Mouse (Mus musculus): ENCODE measurements around the gene Cebpe. TPM values are rescaled to one million over a fixed set of nuclear protein-coding genes. Genes with fewer than 3 reads are reported as not detected.
A peak's percentile ranks its signal among the peaks of the same experiment; 100 is the strongest.

Gene Cebpe
- polyA plus RNA-seq, 1 experiment from 2014 or later = not detected

- Histone ChIP-seq H3K27ac (ENCODE audit: low read depth, low read length) (no peak overlapping the region), H3K4me1 (ENCODE audit: control insufficient read depth, insufficient read depth, low read length) (no peaks in the 10 kb centered on the region), H3K27me3 (ENCODE audit: control insufficient read depth, insufficient read depth, low read length) (no peaks in the 10 kb centered on the region), H3K36me3 (ENCODE audit: control insufficient read depth, insufficient read depth, low read length) (peaks cover 16% of the 10 kb centered on the region), H3K9ac (ENCODE audit: low read depth, low read length) (no peak overlapping the region), H3K4me3 (ENCODE audit: low read length) (no peak overlapping the region), H3K4me2 (replicated peaks; ENCODE audit: low read depth, low read length) (no peak overlapping the region), H3K9me3 (ENCODE audit: control insufficient read depth, low read length) (no peaks in the 10 kb centered on the region)
- no peak for ATAC-seq (ENCODE audit: low FRiP score, low TSS enrichment)
- 95% methylated on average over 4 of the region's 4 CpGs for WGBS
Measured at GRCm38 (mm10) chr14:54696752-54697151, 15.2 kb downstream of the Cebpe start.

- Histone ChIP-seq H3K27ac (ENCODE audit: low read depth, low read length) (no peak overlapping the region), H3K9me3 (ENCODE audit: control insufficient read depth, low read length) (no peaks in the 10 kb centered on the region), H3K4me1 (ENCODE audit: control insufficient read depth, insufficient read depth, low read length) (no peaks in the 10 kb centered on the region), H3K4me2 (replicated peaks; ENCODE audit: low read depth, low read length) (no peak overlapping the region), H3K27me3 (ENCODE audit: control insufficient read depth, insufficient read depth, low read length) (no peaks in the 10 kb centered on the region), H3K9ac (ENCODE audit: low read depth, low read length) (no peak overlapping the region), H3K36me3 (ENCODE audit: control insufficient read depth, insufficient read depth, low read length) (peaks cover 27% of the 10 kb centered on the region), H3K4me3 (ENCODE audit: low read length) (no peak overlapping the region)
- 81% methylated on average over 6 of the region's 6 CpGs for WGBS
- ATAC-seq (ENCODE audit: low FRiP score, low TSS enrichment) = no peak
Measured at GRCm38 (mm10) chr14:54695042-54695441, 16.9 kb downstream of the Cebpe start.

GRCm38 (mm10) chr14:54687251-54687650, 24.7 kb downstream of the Cebpe start:
- peak overlapping the region; percentile 95 for H3K9ac ChIP-seq (ENCODE audit: low read depth, low read length)
- peaks cover 23% of the 10 kb centered on the region; the same call in 1 of the 2 replicates for H3K4me1 ChIP-seq (ENCODE audit: control insufficient read depth, insufficient read depth, low read length)
- H3K4me2 ChIP-seq (replicated peaks; ENCODE audit: low read depth, low read length) = peak overlapping the region; percentile 65
- no peaks in the 10 kb centered on the region for H3K27me3 ChIP-seq (ENCODE audit: control insufficient read depth, insufficient read depth, low read length)
- no peak for ATAC-seq (ENCODE audit: low FRiP score, low TSS enrichment)
- peak overlapping the region; percentile 93 for H3K4me3 ChIP-seq (ENCODE audit: low read length)
- no peaks in the 10 kb centered on the region for H3K9me3 ChIP-seq (ENCODE audit: control insufficient read depth, low read length)
- peaks cover 30% of the 10 kb centered on the region for H3K36me3 ChIP-seq (ENCODE audit: control insufficient read depth, insufficient read depth, low read length)
- 4% methylated on average over 8 of the region's 8 CpGs for WGBS
- peak overlapping the region; percentile 97; the same call in 1 of the 2 replicates for H3K27ac ChIP-seq (ENCODE audit: low read depth, low read length)

- under 1% methylated on average over 44 of the region's 44 CpGs for WGBS
Measured at GRCm38 (mm10) chr14:54686522-54687143, 25.3 kb downstream of the Cebpe start, which contains the start of gene Acin1. Acin1 (minus strand) TSS chr14:54686931.

GRCm38 (mm10) chr14:54686063-54686521, 25.9 kb downstream of the Cebpe start, which contains the start of gene 1700123O20Rik:
1700123O20Rik (plus strand) TSS chr14:54686216.
- H3K27ac ChIP-seq (ENCODE audit: low read depth, low read length) = peak within 1 kb of the TSS; percentile 97
- H3K9ac ChIP-seq (ENCODE audit: low read depth, low read length) = peak within 1 kb of the TSS; percentile 95
- peaks cover 36% of the 10 kb centered on the region for H3K36me3 ChIP-seq (ENCODE audit: control insufficient read depth, insufficient read depth, low read length)
- ATAC-seq (ENCODE audit: low FRiP score, low TSS enrichment) = peak; percentile 85
- H3K4me3 ChIP-seq (ENCODE audit: low read length) = peak within 1 kb of the TSS; percentile 93
- H3K27me3 ChIP-seq (ENCODE audit: control insufficient read depth, insufficient read depth, low read length) = no peaks in the 10 kb centered on the region
- H3K4me2 ChIP-seq (replicated peaks; ENCODE audit: low read depth, low read length) = peak within 1 kb of the TSS; percentile 67
- under 1% methylated on average over 41 of the region's 41 CpGs for WGBS
- no peaks in the 10 kb centered on the region for H3K9me3 ChIP-seq (ENCODE audit: control insufficient read depth, low read length)
- H3K4me1 ChIP-seq (ENCODE audit: control insufficient read depth, insufficient read depth, low read length) = peaks cover 23% of the 10 kb centered on the region; the same call in 1 of the 2 replicates

More at GRCm38 (mm10) chr14:54686522-54687143, 25.3 kb downstream of the Cebpe start, which contains the start of gene Acin1:
- Histone ChIP-seq H3K4me2 (replicated peaks; ENCODE audit: low read depth, low read length) (peak within 1 kb of the TSS; percentile 67), H3K36me3 (ENCODE audit: control insufficient read depth, insufficient read depth, low read length) (peaks cover 35% of the 10 kb centered on the region), H3K9me3 (ENCODE audit: control insufficient read depth, low read length) (no peaks in the 10 kb centered on the region), H3K27me3 (ENCODE audit: control insufficient read depth, insufficient read depth, low read length) (no peaks in the 10 kb centered on the region), H3K4me1 (ENCODE audit: control insufficient read depth, insufficient read depth, low read length) (peaks cover 23% of the 10 kb centered on the region; the same call in 1 of the 2 replicates), H3K27ac (ENCODE audit: low read depth, low read length) (peak within 1 kb of the TSS; percentile 97), H3K4me3 (ENCODE audit: low read length) (peak within 1 kb of the TSS; percentile 93), H3K9ac (ENCODE audit: low read depth, low read length) (peak within 1 kb of the TSS; percentile 95)
- peak; percentile 98 for ATAC-seq (ENCODE audit: low FRiP score, low TSS enrichment)

- H3K27me3 ChIP-seq (ENCODE audit: control insufficient read depth, insufficient read depth, low read length) = no peaks in the 10 kb centered on the region
- WGBS = 8% methylated on average over 8 of the region's 8 CpGs
- peak overlapping the region; percentile 93 for H3K4me3 ChIP-seq (ENCODE audit: low read length)
- H3K36me3 ChIP-seq (ENCODE audit: control insufficient read depth, insufficient read depth, low read length) = peaks cover 34% of the 10 kb centered on the region
- peaks cover 23% of the 10 kb centered on the region; the same call in 1 of the 2 replicates for H3K4me1 ChIP-seq (ENCODE audit: control insufficient read depth, insufficient read depth, low read length)
- H3K27ac ChIP-seq (ENCODE audit: low read depth, low read length) = no peak overlapping the region
- H3K9ac ChIP-seq (ENCODE audit: low read depth, low read length) = peak overlapping the region; percentile 95
- H3K4me2 ChIP-seq (replicated peaks; ENCODE audit: low read depth, low read length) = peak overlapping the region; percentile 67
- no peak for ATAC-seq (ENCODE audit: low FRiP score, low TSS enrichment)
- no peaks in the 10 kb centered on the region for H3K9me3 ChIP-seq (ENCODE audit: control insufficient read depth, low read length)
Measured at GRCm38 (mm10) chr14:54685471-54685870, 26.5 kb downstream of the Cebpe start.

GRCm38 (mm10) chr14:54682396-54682795, 29.6 kb downstream of the Cebpe start:
- Histone ChIP-seq H3K4me2 (replicated peaks; ENCODE audit: low read depth, low read length) (no peak overlapping the region), H3K27ac (ENCODE audit: low read depth, low read length) (no peak overlapping the region), H3K9me3 (ENCODE audit: control insufficient read depth, low read length) (no peaks in the 10 kb centered on the region), H3K4me3 (ENCODE audit: low read length) (no peak overlapping the region), H3K4me1 (ENCODE audit: control insufficient read depth, insufficient read depth, low read length) (peaks cover 11% of the 10 kb centered on the region; the same call in 1 of the 2 replicates), H3K27me3 (ENCODE audit: control insufficient read depth, insufficient read depth, low read length) (no peaks in the 10 kb centered on the region), H3K36me3 (ENCODE audit: control insufficient read depth, insufficient read depth, low read length) (peaks cover 41% of the 10 kb centered on the region), H3K9ac (ENCODE audit: low read depth, low read length) (no peak overlapping the region)
- no peak for ATAC-seq (ENCODE audit: low FRiP score, low TSS enrichment)
- 90% methylated on average over 3 of the region's 3 CpGs for WGBS

GRCm38 (mm10) chr14:54678657-54679304, 33.2 kb downstream of the Cebpe start:
- Histone ChIP-seq H3K4me3 (ENCODE audit: low read length) (no peak overlapping the region), H3K9ac (ENCODE audit: low read depth, low read length) (no peak overlapping the region), H3K9me3 (ENCODE audit: control insufficient read depth, low read length) (no peaks in the 10 kb centered on the region), H3K36me3 (ENCODE audit: control insufficient read depth, insufficient read depth, low read length) (peaks cover 65% of the 10 kb centered on the region), H3K27me3 (ENCODE audit: control insufficient read depth, insufficient read depth, low read length) (no peaks in the 10 kb centered on the region), H3K27ac (ENCODE audit: low read depth, low read length) (no peak overlapping the region), H3K4me2 (replicated peaks; ENCODE audit: low read depth, low read length) (no peak overlapping the region), H3K4me1 (ENCODE audit: control insufficient read depth, insufficient read depth, low read length) (no peaks in the 10 kb centered on the region)
- 87% methylated on average over 16 of the region's 16 CpGs for WGBS
- ATAC-seq (ENCODE audit: low FRiP score, low TSS enrichment) = no peak

GRCm38 (mm10) chr14:54676290-54676689, 35.7 kb downstream of the Cebpe start:
- no peak overlapping the region for H3K4me2 ChIP-seq (replicated peaks; ENCODE audit: low read depth, low read length)
- no peak for ATAC-seq (ENCODE audit: low FRiP score, low TSS enrichment)
- WGBS = 89% methylated on average over 5 of the region's 5 CpGs
- H3K36me3 ChIP-seq (ENCODE audit: control insufficient read depth, insufficient read depth, low read length) = peaks cover 72% of the 10 kb centered on the region
- no peaks in the 10 kb centered on the region for H3K9me3 ChIP-seq (ENCODE audit: control insufficient read depth, low read length)
- no peaks in the 10 kb centered on the region for H3K4me1 ChIP-seq (ENCODE audit: control insufficient read depth, insufficient read depth, low read length)
- no peak overlapping the region for H3K27ac ChIP-seq (ENCODE audit: low read depth, low read length)
- no peaks in the 10 kb centered on the region for H3K27me3 ChIP-seq (ENCODE audit: control insufficient read depth, insufficient read depth, low read length)
- H3K9ac ChIP-seq (ENCODE audit: low read depth, low read length) = no peak overlapping the region
- H3K4me3 ChIP-seq (ENCODE audit: low read length) = no peak overlapping the region

Measured in kidney, embryonic 14.5 days (tissue).